Mouse (Mus musculus): ENCODE data around the gene Sult6b2. TPM values are rescaled to one million over a fixed set of nuclear protein-coding genes. Genes with fewer than 3 reads are reported as not detected.

The Sult6b2 gene
- polyA plus RNA-seq, 1 experiment from 2014 or later: not detected

- Histone ChIP-seq H3K4me2 (ENCODE audit: low read length) (no peak overlapping the region), H3K4me1 (replicated peaks; ENCODE audit: insufficient read depth, low read length) (no peaks in the 10 kb centered on the region), H3K9ac (ENCODE audit: low read depth, low read length) (no peak overlapping the region), H3K36me3 (ENCODE audit: insufficient read depth, low read length) (peaks cover 33% of the 10 kb centered on the region), H3K9me3 (replicated peaks; ENCODE audit: low read length) (no peaks in the 10 kb centered on the region), H3K4me3 (replicated peaks; ENCODE audit: low read depth, low read length) (no peak overlapping the region), H3K27ac (no peak overlapping the region), H3K27me3 (ENCODE audit: insufficient read depth, low read length) (no peaks in the 10 kb centered on the region)
- 90% methylated on average over 5 of the region's 5 CpGs for WGBS
- peak; percentile 35; the same call in 1 of the 2 replicates for TF ChIP-seq CTCF (IDR thresholded peaks at IDR 0.05; ENCODE audit: low read depth)
- ATAC-seq (replicated peaks; ENCODE audit: low FRiP score, low read depth) (no peak), DNase-seq (ENCODE audit: low spot score) (no peak)
These were observed 30.7 kb downstream of the Sult6b2 start for GRCm38 (mm10) chr6:142773566-142773965.

- H3K36me3 ChIP-seq (ENCODE audit: insufficient read depth, low read length): peaks cover 42% of the 10 kb centered on the region
- H3K4me1 ChIP-seq (replicated peaks; ENCODE audit: insufficient read depth, low read length): no peaks in the 10 kb centered on the region
- 88% methylated on average over 4 of the region's 4 CpGs for WGBS
- H3K4me3 ChIP-seq (replicated peaks; ENCODE audit: low read depth, low read length): no peak overlapping the region
- no peak for TF ChIP-seq CTCF (IDR thresholded peaks at IDR 0.05; ENCODE audit: low read depth)
- H3K9me3 ChIP-seq (replicated peaks; ENCODE audit: low read length): no peaks in the 10 kb centered on the region
- DNase-seq (ENCODE audit: low spot score) (no peak), ATAC-seq (replicated peaks; ENCODE audit: low FRiP score, low read depth) (no peak)
- no peaks in the 10 kb centered on the region for H3K27me3 ChIP-seq (ENCODE audit: insufficient read depth, low read length)
- H3K9ac ChIP-seq (ENCODE audit: low read depth, low read length): no peak overlapping the region
- no peak overlapping the region for H3K4me2 ChIP-seq (ENCODE audit: low read length)
- H3K27ac ChIP-seq: no peak overlapping the region
These were observed 32.7 kb downstream of the Sult6b2 start for GRCm38 (mm10) chr6:142771643-142772042.

DNA sequence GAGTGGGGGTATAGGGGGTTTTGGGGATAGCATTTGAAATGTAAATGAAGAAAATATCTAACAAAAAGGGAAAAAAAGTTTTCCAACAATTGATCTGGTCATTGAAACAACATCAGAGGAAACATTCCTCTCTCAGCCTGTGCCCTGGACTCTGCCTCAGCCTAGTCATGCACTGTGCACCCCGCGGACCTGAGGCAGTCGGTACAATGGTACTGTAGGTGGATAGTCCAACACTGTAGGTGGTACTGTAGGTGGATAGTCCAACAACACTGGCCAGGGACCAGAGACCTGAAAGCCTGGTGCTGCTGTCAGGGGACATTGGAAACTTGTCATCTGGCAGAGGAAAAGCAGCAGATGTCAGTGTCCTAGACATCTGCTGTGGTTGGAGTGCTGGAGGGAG lies 34.4 kb downstream of the Sult6b2 start:
- ATAC-seq (replicated peaks; ENCODE audit: low FRiP score, low read depth): no peak
- H3K9me3 ChIP-seq (replicated peaks; ENCODE audit: low read length): no peaks in the 10 kb centered on the region
- H3K36me3 ChIP-seq (ENCODE audit: insufficient read depth, low read length): peaks cover 48% of the 10 kb centered on the region
- no peak for DNase-seq (ENCODE audit: low spot score)
- H3K27ac ChIP-seq: no peak overlapping the region
- no peak overlapping the region for H3K9ac ChIP-seq (ENCODE audit: low read depth, low read length)
- 90% methylated on average over 3 of the region's 3 CpGs for WGBS
- H3K4me3 ChIP-seq (replicated peaks; ENCODE audit: low read depth, low read length): no peak overlapping the region
- H3K4me1 ChIP-seq (replicated peaks; ENCODE audit: insufficient read depth, low read length): no peaks in the 10 kb centered on the region
- H3K4me2 ChIP-seq (ENCODE audit: low read length): no peak overlapping the region
- H3K27me3 ChIP-seq (ENCODE audit: insufficient read depth, low read length): no peaks in the 10 kb centered on the region
- TF ChIP-seq CTCF (IDR thresholded peaks at IDR 0.05; ENCODE audit: low read depth): no peak

DNA sequence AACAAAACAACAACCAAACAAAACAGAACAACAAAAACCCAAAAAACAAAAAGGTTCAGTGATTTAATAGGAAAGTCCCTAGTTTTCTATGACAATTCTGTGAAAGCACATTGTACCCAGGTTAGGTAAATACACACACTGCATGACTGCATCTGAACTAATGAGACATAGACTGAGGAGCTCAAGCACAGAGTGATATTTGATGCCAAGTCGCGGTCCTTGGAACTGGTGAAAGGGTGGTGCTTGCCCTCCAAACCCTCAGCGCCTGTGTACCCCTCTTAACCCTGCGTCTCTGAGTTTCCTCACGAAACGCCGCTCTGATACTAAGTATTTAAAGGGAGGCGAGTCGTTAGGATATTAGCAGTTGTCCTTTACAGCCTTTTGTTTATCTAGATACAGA lies 37.0 kb downstream of the Sult6b2 start:
- 0 out of 2 replicates have a peak, but pooled peaks have one; percentile 57 for ATAC-seq (replicated peaks; ENCODE audit: low FRiP score, low read depth)
- peaks cover 39% of the 10 kb centered on the region for H3K36me3 ChIP-seq (ENCODE audit: insufficient read depth, low read length)

GRCm38 (mm10) chr6:142764933-142765332 lies 39.4 kb downstream of the Sult6b2 start:
- no peak overlapping the region for H3K9ac ChIP-seq (ENCODE audit: low read depth, low read length)
- no peak for TF ChIP-seq CTCF (IDR thresholded peaks at IDR 0.05; ENCODE audit: low read depth)
- no peaks in the 10 kb centered on the region for H3K4me1 ChIP-seq (replicated peaks; ENCODE audit: insufficient read depth, low read length)
- H3K4me3 ChIP-seq (replicated peaks; ENCODE audit: low read depth, low read length): no peak overlapping the region
- H3K9me3 ChIP-seq (replicated peaks; ENCODE audit: low read length): no peaks in the 10 kb centered on the region
- H3K4me2 ChIP-seq (ENCODE audit: low read length): no peak overlapping the region
- H3K27ac ChIP-seq: no peak overlapping the region
- DNase-seq (ENCODE audit: low spot score): no peak
- H3K27me3 ChIP-seq (ENCODE audit: insufficient read depth, low read length): no peaks in the 10 kb centered on the region
- H3K36me3 ChIP-seq (ENCODE audit: insufficient read depth, low read length): peaks cover 27% of the 10 kb centered on the region
- WGBS: 75% methylated on average over 2 of the region's 2 CpGs
- no peak for ATAC-seq (replicated peaks; ENCODE audit: low FRiP score, low read depth)

More for the DNA sequence above, 37.0 kb downstream of the Sult6b2 start:
- H3K9me3 ChIP-seq (replicated peaks; ENCODE audit: low read length): no peaks in the 10 kb centered on the region
- no peak overlapping the region for H3K27ac ChIP-seq
- H3K9ac ChIP-seq (ENCODE audit: low read depth, low read length): no peak overlapping the region
- no peak for TF ChIP-seq CTCF (IDR thresholded peaks at IDR 0.05; ENCODE audit: low read depth)
- H3K4me3 ChIP-seq (replicated peaks; ENCODE audit: low read depth, low read length): no peak overlapping the region
- WGBS: 65% methylated on average over 9 of the region's 9 CpGs
- peak; percentile 52 for DNase-seq (ENCODE audit: low spot score)
- H3K27me3 ChIP-seq (ENCODE audit: insufficient read depth, low read length): no peaks in the 10 kb centered on the region
- no peak overlapping the region for H3K4me2 ChIP-seq (ENCODE audit: low read length)
- no peaks in the 10 kb centered on the region for H3K4me1 ChIP-seq (replicated peaks; ENCODE audit: insufficient read depth, low read length)

GRCm38 (mm10) chr6:142759633-142760032 lies 44.7 kb downstream of the Sult6b2 start:
- ATAC-seq (replicated peaks; ENCODE audit: low FRiP score, low read depth): no peak
- no peaks in the 10 kb centered on the region for H3K4me1 ChIP-seq (replicated peaks; ENCODE audit: insufficient read depth, low read length)
- no peaks in the 10 kb centered on the region for H3K9me3 ChIP-seq (replicated peaks; ENCODE audit: low read length)
- no peak overlapping the region for H3K27ac ChIP-seq
- peaks cover 3% of the 10 kb centered on the region; the same call in 1 of the 2 replicates for H3K36me3 ChIP-seq (ENCODE audit: insufficient read depth, low read length)
- no peak for DNase-seq (ENCODE audit: low spot score)
- no peak for TF ChIP-seq CTCF (IDR thresholded peaks at IDR 0.05; ENCODE audit: low read depth)
- 78% methylated on average over 2 of the region's 2 CpGs for WGBS
- no peak overlapping the region for H3K4me2 ChIP-seq (ENCODE audit: low read length)
- H3K27me3 ChIP-seq (ENCODE audit: insufficient read depth, low read length): no peaks in the 10 kb centered on the region
- H3K4me3 ChIP-seq (replicated peaks; ENCODE audit: low read depth, low read length): no peak overlapping the region
- no peak overlapping the region for H3K9ac ChIP-seq (ENCODE audit: low read depth, low read length)

- no peak overlapping the region for H3K27ac ChIP-seq
- no peaks in the 10 kb centered on the region for H3K4me1 ChIP-seq (replicated peaks; ENCODE audit: insufficient read depth, low read length)
- DNase-seq (ENCODE audit: low spot score) (no peak), ATAC-seq (replicated peaks; ENCODE audit: low FRiP score, low read depth) (no peak)
- no peaks in the 10 kb centered on the region for H3K9me3 ChIP-seq (replicated peaks; ENCODE audit: low read length)
- no peak for TF ChIP-seq CTCF (IDR thresholded peaks at IDR 0.05; ENCODE audit: low read depth)
- no peaks in the 10 kb centered on the region for H3K27me3 ChIP-seq (ENCODE audit: insufficient read depth, low read length)
- no peak overlapping the region for H3K4me2 ChIP-seq (ENCODE audit: low read length)
- H3K9ac ChIP-seq (ENCODE audit: low read depth, low read length): no peak overlapping the region
- no peak overlapping the region for H3K4me3 ChIP-seq (replicated peaks; ENCODE audit: low read depth, low read length)
- no peaks in the 10 kb centered on the region for H3K36me3 ChIP-seq (ENCODE audit: insufficient read depth, low read length)
- 94% methylated on average over 6 of the region's 6 CpGs for WGBS
These were observed 45.7 kb downstream of the Sult6b2 start for GRCm38 (mm10) chr6:142758562-142758961.

Measured in kidney, postnatal 0 days (tissue).